Comparison of ENCODE assay signal across 16 mouse cellular contexts in the genomic region with DNA sequence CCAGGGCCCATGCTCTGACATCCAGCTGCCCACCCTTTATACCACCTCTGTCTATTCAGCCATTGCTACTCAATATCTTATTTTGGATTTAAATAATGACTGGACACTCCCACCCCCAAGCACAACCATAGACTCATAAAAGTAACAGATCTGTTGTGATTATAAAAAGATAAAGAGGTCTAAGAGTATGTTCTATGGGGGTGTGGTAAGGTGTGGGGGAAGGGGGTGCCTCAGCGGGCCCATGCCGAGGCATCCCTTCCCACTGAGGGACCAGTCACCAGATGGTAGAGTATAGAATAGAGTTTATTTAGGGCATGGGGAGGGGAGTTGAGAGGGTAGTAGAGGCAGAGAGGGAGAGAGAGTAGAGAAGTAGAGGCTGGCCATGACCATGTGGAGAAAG. TPM values are rescaled to one million over a fixed set of nuclear protein-coding genes. Genes with fewer than 3 reads are reported as not detected.
DNase-seq lines count a peak whose midpoint lies in the region; ATAC-seq and TF ChIP-seq lines count a peak whose summit lies in the region.
"Had no signal": no experiment of that assay in that cellular context is flagged by ENCODE, and none has a peak within 500 bp of the region (broad histone marks: within the 10 kb centered on the region; RNA-seq: fewer than 3 reads in every experiment).

No protein-coding gene starts in this region.

- TF ChIP-seq CTCF in small intestine, adult 2 months (IDR thresholded peaks at IDR 0.05; ENCODE audit: extremely low read depth, insufficient read length, insufficient replicate concordance, low read depth, low read length): no peak

- H3K27me3 ChIP-seq in heart, embryonic 12.5 days (replicated peaks): peaks cover 38% of the 10 kb centered on the region
- H3K27me3 ChIP-seq in liver, embryonic 12.5 days (replicated peaks): peaks cover 29% of the 10 kb centered on the region; the same call in 1 of the 2 replicates
- H3K27me3 ChIP-seq in liver, embryonic 11.5 days (replicated peaks; ENCODE audit: control insufficient read depth, insufficient read depth, low read length): no peaks in the 10 kb centered on the region
- no peaks in the 10 kb centered on the region for H3K27me3 ChIP-seq in intestine, embryonic 15.5 days (replicated peaks)
- H3K27me3 ChIP-seq in small intestine, adult 2 months (ENCODE audit: control insufficient read depth, insufficient read depth, low read length): no peaks in the 10 kb centered on the region

- H3K9ac ChIP-seq in heart, embryonic 12.5 days: no peak overlapping the region
- no peak overlapping the region for H3K9ac ChIP-seq in liver, embryonic 12.5 days
- no peak overlapping the region for H3K9ac ChIP-seq in liver, embryonic 11.5 days (ENCODE audit: low read depth, low read length)
- no peak overlapping the region for H3K9ac ChIP-seq in intestine, embryonic 15.5 days
- H3K9ac ChIP-seq: hindbrain, embryonic 12.5 days; limb, embryonic 12.5 days; midbrain, embryonic 13.5 days had no signal

- TF ChIP-seq POLR2A in small intestine, adult 2 months (IDR thresholded peaks at IDR 0.05; ENCODE audit: low read depth, low read length): no peak

- peak overlapping the region; percentile 38; the same call in 1 of the 2 replicates for H3K4me2 ChIP-seq in heart, embryonic 12.5 days
- H3K4me2 ChIP-seq in liver, embryonic 12.5 days: no peak overlapping the region
- H3K4me2 ChIP-seq in liver, embryonic 11.5 days: no peak overlapping the region
- H3K4me2 ChIP-seq in intestine, embryonic 15.5 days (replicated peaks): peak overlapping the region; percentile 34; the same call in 1 of the 2 replicates
- H3K4me2 ChIP-seq: hindbrain, embryonic 12.5 days; limb, embryonic 12.5 days; midbrain, embryonic 13.5 days had no signal

- ATAC-seq in heart, embryonic 12.5 days (ENCODE audit: insufficient number of reproducible peaks, low FRiP score): peak; percentile 15; the same call in 1 of the 2 replicates
- ATAC-seq in liver, embryonic 12.5 days: no peak
- ATAC-seq in liver, embryonic 11.5 days (replicated peaks; ENCODE audit: low FRiP score): no peak
- ATAC-seq in intestine, embryonic 15.5 days: peak; percentile 71
- ATAC-seq: midbrain, embryonic 13.5 days had no signal

- no peaks in the 10 kb centered on the region for H3K9me3 ChIP-seq in heart, embryonic 12.5 days (replicated peaks)
- no peaks in the 10 kb centered on the region for H3K9me3 ChIP-seq in liver, embryonic 12.5 days (replicated peaks)
- no peaks in the 10 kb centered on the region for H3K9me3 ChIP-seq in liver, embryonic 11.5 days (ENCODE audit: control insufficient read depth, low read length)
- no peaks in the 10 kb centered on the region for H3K9me3 ChIP-seq in intestine, embryonic 15.5 days
- H3K9me3 ChIP-seq: embryonic facial prominence, embryonic 10.5 days; hindbrain, embryonic 12.5 days; limb, embryonic 12.5 days; midbrain, embryonic 13.5 days had no signal

- H3K4me3 ChIP-seq in heart, embryonic 12.5 days: no peak overlapping the region
- H3K4me3 ChIP-seq in liver, embryonic 12.5 days: no peak overlapping the region
- H3K4me3 ChIP-seq in liver, embryonic 11.5 days (ENCODE audit: low read depth, low read length): no peak overlapping the region
- no peak overlapping the region for H3K4me3 ChIP-seq in intestine, embryonic 15.5 days (replicated peaks)
- no peak overlapping the region for H3K4me3 ChIP-seq in small intestine, adult 2 months (ENCODE audit: low read depth, low read length)
- H3K4me3 ChIP-seq: embryonic facial prominence, embryonic 10.5 days; hindbrain, embryonic 12.5 days; limb, embryonic 12.5 days; midbrain, embryonic 13.5 days had no signal

- WGBS in heart, embryonic 12.5 days: 37% methylated on average over 2 of the region's 2 CpGs
- 76% methylated on average over 2 of the region's 2 CpGs for WGBS in liver, embryonic 12.5 days (ENCODE audit: insufficient replicate concordance)
- WGBS in liver, embryonic 11.5 days: 69% methylated on average over 2 of the region's 2 CpGs
- WGBS in intestine, embryonic 15.5 days: 52% methylated on average over 2 of the region's 2 CpGs
- 22% methylated on average over 2 of the region's 2 CpGs for WGBS in small intestine, adult 2 months

- H3K36me3 ChIP-seq in heart, embryonic 12.5 days: no peaks in the 10 kb centered on the region
- no peaks in the 10 kb centered on the region for H3K36me3 ChIP-seq in liver, embryonic 12.5 days
- H3K36me3 ChIP-seq in liver, embryonic 11.5 days (ENCODE audit: control insufficient read depth, insufficient read depth, low read length): no peaks in the 10 kb centered on the region
- H3K36me3 ChIP-seq in intestine, embryonic 15.5 days: no peaks in the 10 kb centered on the region
- H3K36me3 ChIP-seq in small intestine, adult 2 months (ENCODE audit: control insufficient read depth, insufficient read depth, low read length): no peaks in the 10 kb centered on the region
- H3K36me3 ChIP-seq: embryonic facial prominence, embryonic 10.5 days; hindbrain, embryonic 12.5 days; limb, embryonic 12.5 days; midbrain, embryonic 13.5 days had no signal

- H3K4me1 ChIP-seq in heart, embryonic 12.5 days (replicated peaks): peaks cover 26% of the 10 kb centered on the region
- peaks cover 5% of the 10 kb centered on the region for H3K4me1 ChIP-seq in liver, embryonic 12.5 days
- peaks cover 8% of the 10 kb centered on the region for H3K4me1 ChIP-seq in liver, embryonic 11.5 days (replicated peaks; ENCODE audit: control insufficient read depth, insufficient read depth, low read length)
- peaks cover 27% of the 10 kb centered on the region for H3K4me1 ChIP-seq in intestine, embryonic 15.5 days (replicated peaks)
- peaks cover 41% of the 10 kb centered on the region for H3K4me1 ChIP-seq in small intestine, adult 2 months (ENCODE audit: control insufficient read depth, insufficient read depth, insufficient read length, low read length)

- no peak for DNase-seq in heart, adult 9 months (ENCODE audit: low spot score in 2 of 2)
- no peak for DNase-seq in liver, embryonic 11.5 days (ENCODE audit: low spot score)
- DNase-seq in embryo, embryonic 10.5 days (ENCODE audit: low spot score): no peak
- DNase-seq: gastrocnemius, postnatal 36 days had no signal

- H3K27ac ChIP-seq in heart, embryonic 12.5 days (ENCODE audit: poor library complexity, severe bottlenecking): peak overlapping the region; percentile 48
- peak overlapping the region; percentile 53; the same call in 1 of the 2 replicates for H3K27ac ChIP-seq in liver, embryonic 12.5 days
- H3K27ac ChIP-seq in liver, embryonic 11.5 days (ENCODE audit: low read depth, low read length): no peak overlapping the region
- peak overlapping the region; percentile 80 for H3K27ac ChIP-seq in intestine, embryonic 15.5 days
- H3K27ac ChIP-seq in small intestine, adult 2 months (ENCODE audit: insufficient read depth, low read depth, low read length): peak overlapping the region; percentile 83
- H3K27ac ChIP-seq: hindbrain, embryonic 12.5 days; limb, embryonic 12.5 days had no signal

RNA-seq across cellular contexts. Expression of a gene that starts 8.8 kb away (rescaled TPM):
- 104 and 107 TPM in 2 replicates for polyA plus RNA-seq in heart, embryonic 12.5 days (2016; fragmentation: Nextera tagmentation; extraction: Ambion mirVana)
- 29.0 and 30.8 TPM in 2 replicates for polyA plus RNA-seq in liver, embryonic 12.5 days (2016; fragmentation: Nextera tagmentation; extraction: Ambion mirVana)
- polyA plus RNA-seq in liver, embryonic 11.5 days (2014; fragmentation: Nextera tagmentation; extraction: Ambion mirVana): 10.5 and 13.0 TPM in 2 replicates
- polyA plus RNA-seq in intestine, embryonic 15.5 days (2015; fragmentation: Nextera tagmentation; extraction: Ambion mirVana): 428 and 484 TPM in 2 replicates
- 55.3 and 276 TPM in 2 replicates for polyA plus RNA-seq in small intestine, adult 2 months (2012; rRNA removed)
- polyA plus RNA-seq: C2C12 had no signal

RNA-seq across cellular contexts. Expression of a gene that starts 36.7 kb away (rescaled TPM):
- polyA plus RNA-seq in heart, embryonic 12.5 days (2016; fragmentation: Nextera tagmentation; extraction: Ambion mirVana): 6.1 and 7.0 TPM in 2 replicates
- polyA plus RNA-seq in liver, embryonic 12.5 days (2016; fragmentation: Nextera tagmentation; extraction: Ambion mirVana): not detected in 2 replicates
- 0.26 and 0.40 TPM in 2 replicates for polyA plus RNA-seq in liver, embryonic 11.5 days (2014; fragmentation: Nextera tagmentation; extraction: Ambion mirVana)
- 0.42 and 0.53 TPM in 2 replicates for polyA plus RNA-seq in intestine, embryonic 15.5 days (2015; fragmentation: Nextera tagmentation; extraction: Ambion mirVana)
- polyA plus RNA-seq in small intestine, adult 2 months (2012; rRNA removed): 0.42 TPM in 1 of 2 replicates, not detected in the other
- polyA plus RNA-seq: C2C12; kidney, adult 2 months; lung, embryonic 16.5 days; thymus, postnatal 0 days had no signal

RNA-seq across cellular contexts. Expression of a gene that starts 58.4 kb away (rescaled TPM):
- 0.15 TPM in 2 replicates for polyA plus RNA-seq in heart, embryonic 12.5 days (2016; fragmentation: Nextera tagmentation; extraction: Ambion mirVana)
- 2.5 and 3.0 TPM in 2 replicates for polyA plus RNA-seq in liver, embryonic 12.5 days (2016; fragmentation: Nextera tagmentation; extraction: Ambion mirVana)
- 2.5 and 3.1 TPM in 2 replicates for polyA plus RNA-seq in liver, embryonic 11.5 days (2014; fragmentation: Nextera tagmentation; extraction: Ambion mirVana)
- polyA plus RNA-seq in intestine, embryonic 15.5 days (2015; fragmentation: Nextera tagmentation; extraction: Ambion mirVana): 6.6 and 7.1 TPM in 2 replicates
- 2.3 and 7.1 TPM in 2 replicates for polyA plus RNA-seq in small intestine, adult 2 months (2012; rRNA removed)
- polyA plus RNA-seq: C2C12 had no signal

Comparison
In these comparisons a context has a peak if more than half of its experiments do, and no peak if none do; other contexts are left out.
1. ATAC-seq: peak in heart, embryonic 12.5 days (single experiment) and intestine, embryonic 15.5 days (single experiment); none in liver, embryonic 12.5 days (single experiment) and liver, embryonic 11.5 days (single experiment).
2. H3K4me2 ChIP-seq: peak in heart, embryonic 12.5 days (single experiment) and intestine, embryonic 15.5 days (single experiment); none in liver, embryonic 12.5 days (single experiment) and liver, embryonic 11.5 days (single experiment).